Mouse (Mus musculus) liver, embryonic 15.5 days (tissue): ENCODE measurements at regions not wholly inside any gene's neighbourhood (a gene's known extent, or its start where the extent isn't known, plus 50 kb on each side); places are given as distances from the start of the nearest gene placed in this dataset.
"Not testable (repeated sequence)": the region's sequence is repeated elsewhere in the genome, so short reads cannot be mapped to it uniquely, and the experiment has no call there.

Experiments
- ATAC-seq: fragments of 200-750 bp; cut with Nextera tagmentation; 2 replicates; pipeline ENCODE4 v1.8.0; 2017; ENCODE audit warnings: moderate number of reproducible peaks, mild to moderate bottlenecking, moderate library complexity; ENCODE audit not compliant: insufficient read depth
- H3K27ac ChIP-seq: fragments of 300-500 bp; sonication (generic); replicated peaks from 2 replicates; pipeline ENCODE4 v1.5.1; 2015; ENCODE audit warnings: mild to moderate bottlenecking, inconsistent platforms
- H3K27me3 ChIP-seq: fragments of 300-500 bp; sonication (generic); 2 replicates; pipeline ENCODE4 v1.6.1; 2015; ENCODE audit warnings: mild to moderate bottlenecking, inconsistent platforms
- H3K36me3 ChIP-seq: fragments of 300-500 bp; sonication (generic); replicated peaks from 2 replicates; pipeline ENCODE4 v1.6.1; 2015; ENCODE audit warnings: moderate library complexity, mild to moderate bottlenecking, inconsistent platforms
- H3K4me1 ChIP-seq: fragments of 300-500 bp; sonication (generic); replicated peaks from 2 replicates; pipeline ENCODE4 v1.6.1; 2015; ENCODE audit warnings: inconsistent platforms
- H3K4me2 ChIP-seq: fragments of 300-500 bp; sonication (generic); 2 replicates; pipeline ENCODE4 v1.6.1; 2015; ENCODE audit warnings: moderate library complexity, mild to moderate bottlenecking, inconsistent platforms
- H3K4me3 ChIP-seq: fragments of 300-500 bp; sonication (generic); replicated peaks from 2 replicates; pipeline ENCODE4 v1.5.1; 2015; ENCODE audit warnings: mild to moderate bottlenecking, inconsistent platforms
- H3K9ac ChIP-seq: fragments of 300-500 bp; sonication (generic); 2 replicates; pipeline ENCODE4 v1.6.1; 2015; ENCODE audit warnings: moderate library complexity, mild to moderate bottlenecking, inconsistent platforms
- H3K9me3 ChIP-seq: fragments of 300-500 bp; sonication (generic); replicated peaks from 2 replicates; pipeline ENCODE4 v1.6.1; 2016; ENCODE audit warnings: inconsistent platforms
- WGBS: fragments of 180-500 bp; shearing (Covaris S2); methylation state at CpG from one replicate; pipeline ENCODE4 v1.1.7; 2015; ENCODE audit warnings: mixed read lengths; ENCODE audit not compliant: insufficient replicate concordance; 5-methylcytosine and 5-hydroxymethylcytosine counted together

- no peak overlapping the region for H3K27ac ChIP-seq
- no peaks in the 10 kb centered on the region for H3K9me3 ChIP-seq
- no peak overlapping the region for H3K4me2 ChIP-seq
- no peak overlapping the region for H3K9ac ChIP-seq
- no peaks in the 10 kb centered on the region for H3K4me1 ChIP-seq
- WGBS, result 54% methylated on average over 6 of the region's 6 CpGs
- H3K36me3 ChIP-seq, result no peaks in the 10 kb centered on the region
- no peak for ATAC-seq
- no peaks in the 10 kb centered on the region for H3K27me3 ChIP-seq
- H3K4me3 ChIP-seq, result no peak overlapping the region
Observed at GRCm38 (mm10) chrX:41983346-41983745, 62.9 kb upstream of the Thoc2 start.

- H3K27ac ChIP-seq, result no peak overlapping the region
- H3K4me1 ChIP-seq, result peaks cover 2% of the 10 kb centered on the region; the same call in 1 of the 2 replicates
- no peak overlapping the region for H3K4me2 ChIP-seq
- no peak overlapping the region for H3K9ac ChIP-seq
- no peaks in the 10 kb centered on the region for H3K9me3 ChIP-seq
- H3K27me3 ChIP-seq, result no peaks in the 10 kb centered on the region
- 58% methylated on average over 2 of the region's 6 CpGs for WGBS
- no peaks in the 10 kb centered on the region for H3K36me3 ChIP-seq
- no peak overlapping the region for H3K4me3 ChIP-seq
- no peak for ATAC-seq
Observed at GRCm38 (mm10) chrX:41995750-41996149, 63.7 kb upstream of the Xiap start.

- not testable (repeated sequence) for H3K27ac ChIP-seq, H3K36me3 ChIP-seq, H3K4me2 ChIP-seq, H3K27me3 ChIP-seq, H3K4me1 ChIP-seq, H3K9me3 ChIP-seq, H3K9ac ChIP-seq, H3K4me3 ChIP-seq
- peak; percentile 78 for ATAC-seq
- WGBS, result 21% methylated on average over 8 of the region's 8 CpGs
Observed at GRCm38 (mm10) chrX:42000622-42001171, 58.8 kb upstream of the Xiap start.

DNA sequence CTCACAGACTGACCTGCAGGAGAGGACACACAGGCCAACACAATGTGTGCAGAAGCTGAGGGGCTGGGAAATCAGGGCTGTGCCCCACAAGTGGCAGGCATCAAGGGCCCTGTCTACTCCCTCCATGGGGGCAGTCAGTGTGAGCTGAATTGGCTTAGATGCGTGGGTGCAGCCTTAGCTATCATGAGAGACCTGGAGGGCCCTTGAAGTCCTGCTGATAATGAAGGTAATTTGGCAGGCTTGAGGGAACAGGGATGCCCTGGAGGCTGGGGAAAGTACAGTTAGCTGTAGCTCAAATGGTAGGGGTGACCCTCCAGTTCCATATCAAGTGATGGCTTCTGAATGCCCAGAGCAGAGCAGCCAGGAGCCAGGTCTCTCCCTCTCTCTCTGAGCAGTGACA is 53.9 kb upstream of the Xiap start:
- H3K4me2 ChIP-seq, H3K4me1 ChIP-seq, H3K36me3 ChIP-seq, H3K27me3 ChIP-seq, H3K9ac ChIP-seq, ATAC-seq, H3K9me3 ChIP-seq, H3K4me3 ChIP-seq, H3K27ac ChIP-seq: not testable (repeated sequence)
- WGBS, result 52% methylated on average over 1 of the region's 1 CpGs

- not testable (repeated sequence) for H3K9ac ChIP-seq, H3K4me1 ChIP-seq, H3K27me3 ChIP-seq, H3K4me2 ChIP-seq, H3K36me3 ChIP-seq, H3K9me3 ChIP-seq, H3K27ac ChIP-seq, H3K4me3 ChIP-seq
- 58% methylated on average over 2 of the region's 3 CpGs for WGBS
- ATAC-seq, result peak; percentile 86
Observed at GRCm38 (mm10) chrX:42006573-42007226, 52.8 kb upstream of the Xiap start.
